Mouse (Mus musculus): ENCODE results near the gene Gpatch11. TPM values are rescaled to one million over a fixed set of nuclear protein-coding genes. Genes with fewer than 3 reads are reported as not detected.
"Not testable (repeated sequence)": the region's sequence is repeated elsewhere in the genome, so short reads cannot be mapped to it uniquely, and the experiment has no call there.

Gpatch11 gene
- total RNA-seq (2014; fragmentation: Nextera tagmentation) (21.1 and 39.9 TPM in 2 replicates), total RNA-seq (2017) (26.8 and 35.2 TPM in 2 replicates), polyA plus RNA-seq (2012) (1.5 and 4.4 TPM in 2 replicates)

DNA sequence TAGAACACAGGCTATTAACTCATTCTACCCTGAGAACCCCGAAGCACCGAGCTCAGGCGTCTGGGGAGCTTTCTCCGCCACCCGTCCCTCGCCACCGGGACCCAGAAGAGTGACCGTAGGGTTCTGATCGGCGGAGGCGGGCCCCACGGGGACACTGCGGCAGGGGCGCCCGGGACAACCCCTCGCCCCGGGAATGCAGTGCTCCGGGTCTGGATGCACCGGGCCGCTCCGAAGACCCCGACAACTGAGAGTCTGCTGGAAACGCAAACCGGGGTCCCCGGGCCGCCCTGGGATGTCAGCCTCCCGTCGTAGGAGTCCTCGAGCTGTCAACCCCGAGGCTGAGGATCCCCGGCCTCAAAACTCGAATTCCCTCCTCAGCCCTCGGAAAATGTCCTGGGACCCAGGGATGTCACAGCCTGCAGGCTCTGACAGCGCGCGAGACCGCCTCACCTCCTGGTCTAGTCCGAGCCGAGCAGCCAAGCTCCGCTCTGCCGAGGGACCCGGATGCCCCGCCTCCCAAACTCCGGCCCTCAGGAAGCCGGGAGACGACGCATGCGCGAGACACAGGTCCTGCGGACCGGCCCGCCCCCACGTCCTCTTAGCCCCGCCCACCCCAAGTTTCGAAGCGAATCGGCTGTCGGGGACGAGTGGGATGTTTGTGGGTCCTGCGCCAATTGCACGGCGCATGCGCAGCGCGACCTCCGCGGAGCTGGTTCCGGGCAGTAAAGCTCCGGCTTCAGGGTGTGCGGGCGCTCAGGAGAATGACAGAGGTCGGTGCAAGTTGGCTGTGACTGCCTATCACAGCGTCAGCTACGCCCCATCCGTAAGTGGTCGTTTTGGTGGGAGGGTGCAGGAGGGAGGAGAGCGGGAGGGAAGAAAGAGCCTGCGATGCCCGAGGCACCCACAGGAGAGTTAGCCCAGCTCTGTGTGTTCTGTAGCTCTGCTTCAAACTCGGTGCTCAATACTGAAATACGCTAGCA, at the start of gene Gpatch11, which contains the start of gene Heatr5b:
Gene Gpatch11, plus strand, starts transcription at position 712 of the 980 bp plus-strand sequence.
Gene Heatr5b, minus strand, starts transcription at position 509 of the 980 bp plus-strand sequence.
- ATAC-seq (ENCODE audit: extremely low read depth, insufficient number of reproducible peaks, low FRiP score, poor library complexity, severe bottlenecking) (peak; percentile 85), DNase-seq (ENCODE audit: low spot score) (peak; percentile 92)
- Histone ChIP-seq H3K27me3 (ENCODE audit: insufficient read depth, low read length) (no peaks in the 10 kb centered on the region), H3K4me3 (ENCODE audit: low read depth, low read length) (peak within 1 kb of the TSS; percentile 89), H3K9me3 (replicated peaks) (no peaks in the 10 kb centered on the region), H3K4me1 (ENCODE audit: insufficient read depth, low read depth, low read length) (peaks cover 13% of the 10 kb centered on the region), H3K36me3 (replicated peaks) (peaks cover 46% of the 10 kb centered on the region)
- TF ChIP-seq GATA1 (IDR thresholded peaks at IDR 0.05; ENCODE audit: borderline replicate concordance, low read length) = no peak
- TF ChIP-seq GATA2 (IDR thresholded peaks at IDR 0.05; ENCODE audit: borderline replicate concordance, low read depth, low read length) = no peak
- TF ChIP-seq POLR2AphosphoS5 (IDR thresholded peaks at IDR 0.05; ENCODE audit: insufficient replicate concordance, low read depth, low read length) = no peak
- TF ChIP-seq TAL1 (conservative IDR thresholded peaks at IDR 0.05; ENCODE audit: low read depth, low read length) = no peak
- no peak for TF ChIP-seq CTCF (IDR thresholded peaks at IDR 0.05; ENCODE audit: low read depth, low read length)

DNA sequence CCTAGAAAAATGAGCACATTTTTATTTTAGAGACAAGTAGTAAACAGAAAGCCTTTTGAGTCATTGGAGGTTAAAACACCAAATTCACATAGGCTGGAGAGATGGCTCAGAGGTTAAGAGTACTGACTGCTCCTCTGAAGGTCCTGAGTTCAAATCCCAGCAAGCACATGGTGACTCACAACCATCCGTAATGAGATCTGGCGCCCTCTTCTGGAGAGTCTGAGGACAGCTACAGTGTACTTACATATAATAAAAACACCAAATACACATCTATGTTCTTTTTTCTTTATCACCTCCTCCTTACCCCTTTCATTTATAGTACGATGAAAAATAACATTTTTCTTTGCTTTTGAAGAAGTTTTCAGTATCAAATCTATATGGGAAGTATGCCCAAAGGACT, 47.1 kb upstream of the Gpatch11 start:
- peaks cover 34% of the 10 kb centered on the region for H3K36me3 ChIP-seq (replicated peaks)
- not testable (repeated sequence) for H3K4me3 ChIP-seq (ENCODE audit: low read depth, low read length); H3K27me3 ChIP-seq (ENCODE audit: insufficient read depth, low read length); H3K4me1 ChIP-seq (ENCODE audit: insufficient read depth, low read depth, low read length); H3K9me3 ChIP-seq (replicated peaks); ATAC-seq (ENCODE audit: extremely low read depth, insufficient number of reproducible peaks, low FRiP score, poor library complexity, severe bottlenecking); DNase-seq (ENCODE audit: low spot score)

DNA sequence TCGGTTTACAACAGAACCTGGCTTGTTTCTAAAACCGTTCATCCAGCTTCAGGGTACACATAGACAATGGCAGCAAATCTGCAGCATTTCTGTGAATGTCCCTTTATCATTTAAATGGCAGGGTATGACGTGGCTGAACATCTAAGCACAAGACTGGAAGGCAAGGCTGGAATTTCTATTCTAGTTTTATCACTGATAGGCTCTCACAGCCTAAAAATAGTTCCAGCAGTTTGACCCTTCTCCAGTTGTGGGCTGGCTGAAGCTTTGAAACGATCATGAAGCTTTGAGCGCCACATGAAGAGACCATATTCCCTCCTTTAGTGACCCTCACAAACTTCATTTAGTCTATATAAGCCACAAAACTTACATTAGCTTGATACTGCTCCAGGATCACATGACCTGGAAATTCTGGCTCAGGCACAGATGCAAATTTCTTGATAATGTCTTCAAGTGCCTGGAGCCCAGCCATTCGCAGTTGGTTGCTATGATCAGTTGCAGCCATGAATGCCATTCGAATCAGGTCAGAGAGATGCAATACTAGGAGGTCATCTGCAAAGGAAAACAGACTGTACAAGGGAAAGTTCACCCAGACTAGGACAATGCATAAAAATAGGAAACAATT, 44.2 kb upstream of the Gpatch11 start:
- Histone ChIP-seq H3K4me1 (ENCODE audit: insufficient read depth, low read depth, low read length) (no peaks in the 10 kb centered on the region), H3K9me3 (replicated peaks) (no peaks in the 10 kb centered on the region), H3K27me3 (ENCODE audit: insufficient read depth, low read length) (no peaks in the 10 kb centered on the region), H3K4me3 (ENCODE audit: low read depth, low read length) (no peak overlapping the region), H3K36me3 (replicated peaks) (peaks cover 49% of the 10 kb centered on the region)
- ATAC-seq (ENCODE audit: extremely low read depth, insufficient number of reproducible peaks, low FRiP score, poor library complexity, severe bottlenecking) (no peak), DNase-seq (ENCODE audit: low spot score) (no peak)
- TF ChIP-seq TAL1 (conservative IDR thresholded peaks at IDR 0.05; ENCODE audit: low read depth, low read length) (no peak), POLR2AphosphoS5 (IDR thresholded peaks at IDR 0.05; ENCODE audit: insufficient replicate concordance, low read depth, low read length) (no peak)

DNA sequence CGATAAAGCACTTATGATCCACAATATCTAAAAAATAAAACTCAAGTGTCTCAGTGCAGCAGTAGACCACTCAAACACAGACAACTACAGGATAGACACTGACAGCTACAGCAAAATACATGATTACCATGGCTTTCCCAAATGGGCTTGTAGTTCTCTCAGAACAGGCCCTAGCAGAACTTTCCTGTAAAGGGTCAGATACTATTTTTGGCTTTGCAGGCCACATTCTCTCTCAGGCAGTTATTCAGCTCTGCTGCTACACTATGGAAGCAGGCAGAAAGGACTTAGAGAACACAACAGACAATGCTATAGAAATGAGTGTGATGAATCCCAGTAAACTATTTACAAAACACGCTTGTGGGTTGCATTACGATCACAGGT, 43.7 kb upstream of the Gpatch11 start:
- no peaks in the 10 kb centered on the region for H3K27me3 ChIP-seq (ENCODE audit: insufficient read depth, low read length)
- no peak for TF ChIP-seq GATA1 (IDR thresholded peaks at IDR 0.05; ENCODE audit: borderline replicate concordance, low read length)
- TF ChIP-seq CTCF (IDR thresholded peaks at IDR 0.05; ENCODE audit: low read depth, low read length) = no peak
- TF ChIP-seq POLR2AphosphoS5 (IDR thresholded peaks at IDR 0.05; ENCODE audit: insufficient replicate concordance, low read depth, low read length) = no peak
- no peak for TF ChIP-seq TAL1 (conservative IDR thresholded peaks at IDR 0.05; ENCODE audit: low read depth, low read length)
- no peak for TF ChIP-seq GATA2 (IDR thresholded peaks at IDR 0.05; ENCODE audit: borderline replicate concordance, low read depth, low read length)
- H3K4me3 ChIP-seq (ENCODE audit: low read depth, low read length) = no peak overlapping the region
- peaks cover 54% of the 10 kb centered on the region for H3K36me3 ChIP-seq (replicated peaks)
- DNase-seq (ENCODE audit: low spot score) (no peak), ATAC-seq (ENCODE audit: extremely low read depth, insufficient number of reproducible peaks, low FRiP score, poor library complexity, severe bottlenecking) (no peak)
- H3K9me3 ChIP-seq (replicated peaks) = no peaks in the 10 kb centered on the region
- no peaks in the 10 kb centered on the region for H3K4me1 ChIP-seq (ENCODE audit: insufficient read depth, low read depth, low read length)

DNA sequence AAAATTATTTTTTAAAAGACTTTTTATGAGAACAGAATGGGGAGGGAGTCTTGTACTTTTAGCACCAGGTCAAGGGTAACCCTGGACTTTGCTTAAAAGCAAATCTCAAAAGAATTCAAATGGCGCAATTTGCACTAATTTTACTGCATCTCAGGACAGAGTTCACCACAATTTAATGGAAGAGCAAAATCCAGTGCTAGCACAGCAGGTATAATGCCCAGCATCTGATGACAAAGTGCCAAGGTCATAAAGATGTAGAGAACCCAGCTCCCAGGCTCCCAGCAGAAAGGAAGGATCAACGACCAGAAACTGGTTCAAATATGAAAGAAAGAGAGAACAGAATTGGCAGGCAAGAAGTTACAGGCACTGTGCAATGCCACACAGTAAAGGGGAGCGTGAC, 43.2 kb upstream of the Gpatch11 start:
- H3K27me3 ChIP-seq (ENCODE audit: insufficient read depth, low read length) = no peaks in the 10 kb centered on the region
- DNase-seq (ENCODE audit: low spot score) (no peak), ATAC-seq (ENCODE audit: extremely low read depth, insufficient number of reproducible peaks, low FRiP score, poor library complexity, severe bottlenecking) (no peak)
- H3K36me3 ChIP-seq (replicated peaks) = peaks cover 55% of the 10 kb centered on the region
- H3K9me3 ChIP-seq (replicated peaks) = no peaks in the 10 kb centered on the region
- no peak overlapping the region for H3K4me3 ChIP-seq (ENCODE audit: low read depth, low read length)
- no peaks in the 10 kb centered on the region for H3K4me1 ChIP-seq (ENCODE audit: insufficient read depth, low read depth, low read length)
- TF ChIP-seq GATA2 (IDR thresholded peaks at IDR 0.05; ENCODE audit: borderline replicate concordance, low read depth, low read length) (no peak), TAL1 (conservative IDR thresholded peaks at IDR 0.05; ENCODE audit: low read depth, low read length) (no peak), CTCF (IDR thresholded peaks at IDR 0.05; ENCODE audit: low read depth, low read length) (no peak), POLR2AphosphoS5 (IDR thresholded peaks at IDR 0.05; ENCODE audit: insufficient replicate concordance, low read depth, low read length) (no peak), GATA1 (IDR thresholded peaks at IDR 0.05; ENCODE audit: borderline replicate concordance, low read length) (no peak)

- peaks cover 63% of the 10 kb centered on the region for H3K36me3 ChIP-seq (replicated peaks)
- H3K27me3 ChIP-seq (ENCODE audit: insufficient read depth, low read length) = no peaks in the 10 kb centered on the region
- DNase-seq (ENCODE audit: low spot score) = no peak
- ATAC-seq (ENCODE audit: extremely low read depth, insufficient number of reproducible peaks, low FRiP score, poor library complexity, severe bottlenecking) = no peak
- no peak for TF ChIP-seq POLR2AphosphoS5 (IDR thresholded peaks at IDR 0.05; ENCODE audit: insufficient replicate concordance, low read depth, low read length)
- no peak for TF ChIP-seq GATA1 (IDR thresholded peaks at IDR 0.05; ENCODE audit: borderline replicate concordance, low read length)
- TF ChIP-seq GATA2 (IDR thresholded peaks at IDR 0.05; ENCODE audit: borderline replicate concordance, low read depth, low read length) = no peak
- TF ChIP-seq CTCF (IDR thresholded peaks at IDR 0.05; ENCODE audit: low read depth, low read length) = no peak
- no peak for TF ChIP-seq TAL1 (conservative IDR thresholded peaks at IDR 0.05; ENCODE audit: low read depth, low read length)
- H3K9me3 ChIP-seq (replicated peaks) = no peaks in the 10 kb centered on the region
- no peak overlapping the region for H3K4me3 ChIP-seq (ENCODE audit: low read depth, low read length)
- H3K4me1 ChIP-seq (ENCODE audit: insufficient read depth, low read depth, low read length) = no peaks in the 10 kb centered on the region
Observed at GRCm38 (mm10) chr17:78794390-78794789, 41.0 kb upstream of the Gpatch11 start.
